Mouse (Mus musculus) neural tube, embryonic 15.5 days (tissue): Measurements from ENCODE around the gene Zfp648. TPM values are rescaled to one million over a fixed set of nuclear protein-coding genes. Genes with fewer than 3 reads are reported as not detected.

Experiments
- ATAC-seq: fragments of 200-750 bp; cut with Nextera tagmentation; 2 replicates; pipeline ENCODE4 v1.8.0; 2017; ENCODE audit warnings: mild to moderate bottlenecking, moderate TSS enrichment, moderate library complexity; ENCODE audit not compliant: low FRiP score
- H3K27ac ChIP-seq: fragments of 300-500 bp; sonication (generic); replicated peaks from 2 replicates; pipeline ENCODE4 v1.5.1; 2015; ENCODE audit warnings: mild to moderate bottlenecking, inconsistent platforms
- H3K27me3 ChIP-seq: fragments of 300-500 bp; sonication (generic); replicated peaks from 2 replicates; pipeline ENCODE4 v1.6.1; 2015; ENCODE audit warnings: inconsistent platforms
- H3K36me3 ChIP-seq: fragments of 300-500 bp; sonication (generic); 2 replicates; pipeline ENCODE4 v1.6.1; 2015; ENCODE audit warnings: inconsistent platforms
- H3K4me1 ChIP-seq: fragments of 300-500 bp; sonication (generic); 2 replicates; pipeline ENCODE4 v1.6.1; 2015; ENCODE audit warnings: inconsistent platforms
- H3K4me2 ChIP-seq: fragments of 300-500 bp; sonication (generic); 2 replicates; pipeline ENCODE4 v1.6.1; 2015; ENCODE audit warnings: inconsistent platforms, mild to moderate bottlenecking, moderate library complexity
- H3K4me3 ChIP-seq: fragments of 300-500 bp; sonication (generic); replicated peaks from 2 replicates; pipeline ENCODE4 v1.5.1; 2015; ENCODE audit warnings: mild to moderate bottlenecking, inconsistent platforms
- H3K9ac ChIP-seq: fragments of 300-500 bp; sonication (generic); replicated peaks from 2 replicates; pipeline ENCODE4 v1.6.1; 2015; ENCODE audit warnings: mild to moderate bottlenecking, inconsistent platforms
- H3K9me3 ChIP-seq: fragments of 300-500 bp; sonication (generic); replicated peaks from 2 replicates; pipeline ENCODE4 v1.6.1; 2016; ENCODE audit warnings: inconsistent platforms
- WGBS: fragments of 180-500 bp; shearing (Covaris S2); methylation state at CpG from one replicate; pipeline ENCODE4 v1.1.7; 2015; ENCODE audit warnings: mixed read lengths; 5-methylcytosine and 5-hydroxymethylcytosine counted together
- polyA plus RNA-seq: library from polyadenylated mRNA; unstranded; fragments of >200 nt; fragmentation: Nextera tagmentation; extraction: Ambion mirVana; gene quantifications from 2 replicates; pipeline ENCODE4 v1.2.1, GENCODE M21; 2015

Gene Zfp648
- polyA plus RNA-seq, 1 experiment from 2014 or later = 1.7 TPM

DNA sequence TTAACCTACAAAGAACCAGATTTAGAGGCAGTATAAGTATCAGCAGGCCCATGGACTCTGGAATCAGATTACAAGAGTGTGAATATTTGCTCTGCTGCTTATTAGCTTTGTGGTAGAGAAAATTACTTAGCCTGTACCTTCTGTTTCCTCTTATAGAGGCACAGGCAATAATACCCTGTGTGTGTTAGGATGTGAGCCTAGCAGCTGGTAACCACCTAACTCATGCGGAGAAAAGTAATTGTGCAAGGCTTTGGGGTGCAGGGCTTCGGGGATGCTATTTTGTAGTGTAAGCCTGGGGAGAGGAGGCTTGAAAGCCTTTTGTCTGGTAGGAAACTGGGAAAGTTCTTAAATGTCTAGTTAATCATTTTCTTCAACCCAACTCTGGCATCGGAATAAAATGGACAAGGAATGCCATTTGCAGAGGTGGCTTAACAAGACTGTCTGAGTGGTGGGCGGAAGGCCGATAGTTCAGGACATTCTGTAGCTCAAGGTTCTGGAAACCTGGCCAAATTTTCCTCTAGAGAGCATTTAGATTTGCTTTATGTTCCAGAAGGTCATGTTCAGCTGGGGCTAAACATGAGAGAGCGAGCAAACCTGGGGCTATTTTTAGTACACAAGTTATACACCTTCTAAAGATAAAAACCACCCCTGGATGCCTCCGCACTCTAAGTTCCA lies 17.8 kb upstream of the Zfp648 start:
- Histone ChIP-seq H3K9me3 (no peaks in the 10 kb centered on the region), H3K4me3 (no peak overlapping the region), H3K27ac (no peak overlapping the region), H3K9ac (no peak overlapping the region), H3K36me3 (no peaks in the 10 kb centered on the region), H3K27me3 (no peaks in the 10 kb centered on the region), H3K4me2 (no peak overlapping the region), H3K4me1 (no peaks in the 10 kb centered on the region)
- ATAC-seq = no peak
- WGBS = 82% methylated on average over 7 of the region's 7 CpGs

DNA sequence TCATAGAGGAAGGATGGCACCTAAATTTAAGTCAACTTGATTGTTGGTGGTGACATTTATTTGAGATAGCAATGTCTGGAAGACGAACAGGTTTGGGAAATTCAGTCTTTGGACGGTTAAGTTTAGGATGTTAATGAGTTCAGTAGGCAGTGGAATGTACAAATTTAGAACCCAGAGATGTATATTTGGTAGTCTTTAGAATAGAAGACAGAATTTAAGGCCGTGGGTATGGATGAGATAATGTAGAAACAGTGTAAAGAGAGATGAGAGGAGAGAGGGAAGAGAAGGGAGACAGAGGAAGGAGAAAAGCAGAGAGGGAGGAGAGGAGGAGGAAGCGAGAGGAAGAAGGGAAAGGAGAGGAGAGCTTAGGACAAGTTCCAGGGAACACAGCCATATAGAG lies 12.8 kb upstream of the Zfp648 start:
- Histone ChIP-seq H3K9ac (no peak overlapping the region), H3K27ac (no peak overlapping the region), H3K4me1 (no peaks in the 10 kb centered on the region), H3K4me2 (no peak overlapping the region), H3K9me3 (no peaks in the 10 kb centered on the region), H3K36me3 (no peaks in the 10 kb centered on the region), H3K27me3 (no peaks in the 10 kb centered on the region), H3K4me3 (no peak overlapping the region)
- WGBS = 81% methylated on average over 4 of the region's 4 CpGs
- no peak for ATAC-seq

DNA sequence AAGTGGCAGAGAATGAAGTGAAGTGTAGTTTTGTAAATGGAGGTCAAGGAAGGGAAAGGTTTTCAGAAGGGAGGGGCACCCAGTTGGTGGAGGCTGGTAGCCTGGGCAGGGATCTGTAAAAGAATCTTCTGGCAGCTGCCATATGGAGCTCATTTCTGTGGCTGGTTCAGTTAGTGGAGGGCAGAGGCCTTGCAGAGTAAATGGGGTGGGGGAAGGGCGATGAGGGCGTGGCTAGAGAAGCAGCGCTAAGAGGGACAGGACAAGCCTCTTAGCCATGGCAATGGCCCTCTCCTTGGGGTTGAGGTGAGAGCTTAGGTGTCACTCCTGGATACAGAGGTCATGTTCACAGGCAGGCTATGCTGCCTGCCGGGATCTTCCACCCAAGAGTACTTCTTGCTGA lies 12.4 kb upstream of the Zfp648 start:
- Histone ChIP-seq H3K27me3 (no peaks in the 10 kb centered on the region), H3K36me3 (no peaks in the 10 kb centered on the region), H3K27ac (no peak overlapping the region), H3K4me3 (no peak overlapping the region), H3K4me2 (no peak overlapping the region), H3K4me1 (no peaks in the 10 kb centered on the region), H3K9me3 (no peaks in the 10 kb centered on the region), H3K9ac (no peak overlapping the region)
- no peak for ATAC-seq
- 45% methylated on average over 4 of the region's 4 CpGs for WGBS

DNA sequence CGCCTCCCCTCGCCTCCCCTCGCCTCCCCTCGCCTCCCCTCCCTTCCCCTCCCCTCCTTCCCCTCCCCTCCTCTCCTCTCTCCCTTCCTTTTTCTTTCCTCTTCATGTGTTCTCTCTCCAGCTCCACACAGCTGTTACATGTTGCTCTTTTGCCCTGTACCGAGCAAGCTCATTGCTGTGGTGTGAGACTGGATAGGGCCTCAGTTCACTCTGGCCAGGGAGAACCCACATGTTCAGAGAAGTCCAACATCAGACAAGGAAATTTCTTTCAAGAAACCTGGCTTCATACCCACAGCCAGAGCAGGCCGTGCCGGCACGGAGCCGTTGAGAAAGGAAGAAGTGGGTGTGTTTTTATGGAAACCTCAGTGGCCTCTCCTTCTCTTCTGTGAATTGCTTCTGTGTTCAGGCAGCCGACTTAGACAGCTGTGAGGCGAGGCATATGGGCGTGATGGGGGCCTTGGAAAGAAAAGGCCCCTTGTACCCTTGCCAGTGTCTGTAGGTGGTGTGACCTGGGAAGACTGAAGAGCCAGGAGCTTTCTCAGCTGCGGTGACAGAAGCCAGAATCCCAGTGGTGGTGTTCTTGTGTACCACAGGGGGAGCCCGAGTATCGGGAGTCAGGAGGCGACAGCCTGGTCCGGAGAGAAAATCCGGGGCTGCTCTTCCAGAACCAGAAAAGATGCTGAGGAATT lies 11.0 kb upstream of the Zfp648 start:
- no peaks in the 10 kb centered on the region for H3K27me3 ChIP-seq
- H3K9me3 ChIP-seq = no peaks in the 10 kb centered on the region
- H3K4me1 ChIP-seq = no peaks in the 10 kb centered on the region
- no peak for ATAC-seq
- H3K4me3 ChIP-seq = no peak overlapping the region
- no peak overlapping the region for H3K9ac ChIP-seq
- H3K27ac ChIP-seq = no peak overlapping the region
- 62% methylated on average over 14 of the region's 18 CpGs for WGBS
- H3K4me2 ChIP-seq = no peak overlapping the region
- H3K36me3 ChIP-seq = no peaks in the 10 kb centered on the region

DNA sequence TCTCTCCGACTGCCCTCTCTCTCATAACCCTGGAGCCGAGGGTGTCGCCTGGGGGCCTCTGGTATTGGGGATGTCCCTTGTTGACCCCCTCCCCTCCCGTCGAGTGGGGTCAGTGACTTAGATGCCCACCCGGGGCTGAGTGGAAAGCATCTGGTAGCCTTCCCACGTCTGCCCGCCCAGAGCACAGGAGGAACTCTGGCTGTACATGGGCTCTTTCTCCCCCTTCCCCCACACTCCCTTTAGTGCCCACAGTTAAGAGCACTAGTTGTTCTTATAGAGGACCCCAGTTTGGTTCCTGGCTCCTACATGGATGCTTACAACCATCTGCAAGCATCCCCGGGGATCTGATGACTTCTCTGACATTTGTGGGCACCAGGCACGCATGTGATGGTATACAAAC lies 2.1 kb upstream of the Zfp648 start:
- WGBS = 94% methylated on average over 10 of the region's 10 CpGs
- ATAC-seq = no peak
- Histone ChIP-seq H3K36me3 (no peaks in the 10 kb centered on the region), H3K4me1 (0 out of 2 replicates have a peak, but pooled peaks cover 7% of the 10 kb centered on the region), H3K27ac (no peak overlapping the region), H3K9me3 (no peaks in the 10 kb centered on the region), H3K27me3 (peaks cover 11% of the 10 kb centered on the region), H3K9ac (no peak overlapping the region), H3K4me3 (no peak overlapping the region), H3K4me2 (no peak overlapping the region)

DNA sequence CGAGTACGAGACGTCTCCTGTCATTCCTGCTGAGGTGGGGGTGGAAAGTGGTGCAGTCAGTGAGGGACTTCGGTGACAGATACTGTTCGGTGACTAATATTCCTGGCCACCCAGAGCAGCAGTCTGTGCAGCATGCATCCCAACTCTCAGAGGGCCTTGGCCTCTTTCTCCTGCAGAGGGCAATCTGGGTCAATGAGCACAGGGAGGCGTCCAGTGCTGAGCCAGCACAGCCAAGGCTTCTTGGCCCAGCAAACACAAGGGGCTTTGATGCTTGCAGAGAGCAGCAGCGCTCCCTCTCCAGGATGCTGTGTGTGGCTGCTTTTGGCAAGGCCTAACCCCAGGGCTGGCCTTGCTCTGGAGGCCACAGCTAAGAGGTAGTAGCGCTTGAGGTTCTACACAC lies 1.6 kb downstream of the Zfp648 start:
- no peak overlapping the region for H3K4me3 ChIP-seq
- WGBS = 72% methylated on average over 8 of the region's 8 CpGs
- no peaks in the 10 kb centered on the region for H3K9me3 ChIP-seq
- ATAC-seq = peak; percentile 26; the same call in 1 of the 2 replicates
- H3K9ac ChIP-seq = no peak overlapping the region
- H3K4me1 ChIP-seq = peaks cover 19% of the 10 kb centered on the region
- H3K4me2 ChIP-seq = no peak overlapping the region
- peaks cover 39% of the 10 kb centered on the region for H3K27me3 ChIP-seq
- no peaks in the 10 kb centered on the region for H3K36me3 ChIP-seq
- no peak overlapping the region for H3K27ac ChIP-seq

DNA sequence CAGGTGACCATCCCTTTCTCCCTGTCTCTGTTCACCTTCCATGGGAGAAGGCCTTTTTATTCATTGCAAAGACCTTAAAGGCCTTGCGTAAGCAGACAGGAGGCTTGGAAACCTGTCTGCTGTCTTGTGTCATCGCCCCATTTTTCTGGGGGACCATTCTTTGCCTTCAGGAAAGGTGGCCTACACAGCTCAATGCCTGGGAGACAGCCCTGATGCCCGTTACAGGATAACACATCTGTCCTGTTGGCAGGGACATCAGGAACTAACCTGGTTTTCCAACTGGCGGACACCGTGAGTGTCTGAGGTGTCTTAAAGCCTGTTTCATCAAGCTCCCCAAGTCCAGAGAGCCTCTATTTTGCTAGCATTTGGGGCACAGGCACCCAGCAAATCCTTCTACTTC lies 2.4 kb downstream of the Zfp648 start:
- H3K4me3 ChIP-seq = no peak overlapping the region
- no peaks in the 10 kb centered on the region for H3K9me3 ChIP-seq
- peaks cover 19% of the 10 kb centered on the region for H3K4me1 ChIP-seq
- no peak for ATAC-seq
- H3K4me2 ChIP-seq = no peak overlapping the region
- peaks cover 39% of the 10 kb centered on the region for H3K27me3 ChIP-seq
- no peak overlapping the region for H3K27ac ChIP-seq
- no peak overlapping the region for H3K9ac ChIP-seq
- WGBS = 87% methylated on average over 5 of the region's 5 CpGs
- H3K36me3 ChIP-seq = no peaks in the 10 kb centered on the region

DNA sequence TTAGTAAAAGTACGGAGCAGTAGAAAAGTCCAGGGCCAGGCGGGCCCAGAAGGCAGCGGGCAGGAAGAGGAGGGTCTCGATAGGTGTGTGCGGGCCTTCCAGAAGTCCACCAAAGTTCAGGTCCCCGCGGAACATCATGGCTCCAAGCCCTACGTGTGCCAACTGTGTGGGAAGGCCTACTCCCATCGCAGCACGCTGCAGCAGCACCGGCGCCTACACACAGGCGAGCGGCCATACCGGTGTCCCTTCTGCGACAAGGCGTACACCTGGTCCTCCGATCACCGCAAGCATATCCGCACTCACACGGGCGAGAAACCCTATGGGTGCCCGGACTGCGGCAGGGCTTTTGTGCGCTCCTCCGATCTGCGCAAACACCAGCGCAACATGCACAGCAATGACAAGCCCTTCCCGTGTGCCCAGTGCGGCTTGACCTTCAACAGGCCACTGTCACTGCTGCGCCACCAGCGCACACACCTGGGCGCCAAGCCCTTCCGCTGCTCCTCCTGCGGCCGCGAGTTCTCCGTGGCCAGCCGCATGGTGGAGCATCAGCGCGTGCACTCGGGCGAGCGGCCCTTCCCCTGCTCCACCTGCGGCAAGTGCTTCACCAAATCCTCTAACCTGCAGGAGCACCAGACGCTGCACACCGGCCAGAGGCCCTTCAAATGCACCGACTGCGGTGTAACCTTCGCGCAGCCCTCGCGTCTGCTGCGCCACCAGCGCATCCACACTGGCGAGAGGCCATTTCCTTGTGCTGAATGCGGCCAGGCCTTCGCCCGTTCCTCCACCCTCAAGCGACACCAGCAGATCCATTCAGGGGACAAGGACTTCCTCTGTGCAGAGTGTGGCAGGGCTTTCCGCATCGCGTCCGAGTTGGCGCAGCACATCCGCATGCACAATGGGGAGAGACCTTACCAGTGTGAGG lies 3.9 kb downstream of the Zfp648 start:
- H3K27ac ChIP-seq = no peak overlapping the region
- H3K4me2 ChIP-seq = peak overlapping the region; percentile 68
- no peaks in the 10 kb centered on the region for H3K36me3 ChIP-seq
- no peaks in the 10 kb centered on the region for H3K9me3 ChIP-seq
- H3K4me3 ChIP-seq = peak overlapping the region; percentile 38
- peak overlapping the region; percentile 43 for H3K9ac ChIP-seq
- ATAC-seq = peak; percentile 79
- H3K27me3 ChIP-seq = peaks cover 39% of the 10 kb centered on the region
- 8% methylated on average over 66 of the region's 66 CpGs for WGBS
- peaks cover 19% of the 10 kb centered on the region for H3K4me1 ChIP-seq

DNA sequence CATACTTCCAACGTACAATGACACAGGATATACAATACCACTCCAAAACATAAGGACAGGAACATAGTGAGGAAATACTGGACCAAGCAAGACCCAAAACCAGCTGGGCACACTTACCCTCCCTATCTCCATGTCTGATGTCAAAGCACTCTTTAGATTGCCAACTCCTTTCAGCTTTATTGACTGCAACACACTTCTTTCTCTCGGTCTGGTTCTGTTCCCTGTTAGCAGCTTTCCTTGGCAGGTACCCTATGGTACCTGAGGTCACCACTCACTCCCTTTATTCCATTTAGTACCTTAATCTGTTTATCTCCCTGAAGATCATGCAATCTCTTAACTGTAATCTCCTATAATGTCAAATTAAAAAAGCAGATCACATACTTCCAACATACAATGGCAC lies 19.0 kb downstream of the Zfp648 start:
- no peaks in the 10 kb centered on the region for H3K27me3 ChIP-seq
- no peaks in the 10 kb centered on the region for H3K4me1 ChIP-seq
- no peaks in the 10 kb centered on the region for H3K36me3 ChIP-seq
- no peaks in the 10 kb centered on the region for H3K9me3 ChIP-seq
- no peak overlapping the region for H3K4me3 ChIP-seq
- no peak overlapping the region for H3K9ac ChIP-seq
- WGBS = 94% methylated on average over 2 of the region's 2 CpGs
- no peak for ATAC-seq
- H3K27ac ChIP-seq = no peak overlapping the region
- H3K4me2 ChIP-seq = no peak overlapping the region

DNA sequence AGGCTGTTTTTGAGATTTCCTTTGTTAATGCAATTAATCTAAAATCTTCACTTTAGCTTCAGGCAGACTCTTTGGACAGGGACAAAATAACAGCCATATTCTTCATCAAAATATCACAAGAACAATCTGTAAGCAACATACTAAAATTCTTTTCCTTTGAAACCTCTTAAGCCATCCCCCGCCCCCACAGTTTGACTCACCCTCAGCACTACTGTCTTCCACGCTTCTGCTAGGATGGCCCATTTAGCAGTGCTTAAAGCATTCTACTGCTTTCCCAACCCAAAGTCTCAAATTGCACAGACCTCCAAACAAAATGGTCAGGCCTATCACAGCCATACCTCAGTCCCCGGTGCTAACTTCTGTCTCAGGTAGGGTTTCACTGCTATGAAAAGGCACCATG lies 19.6 kb downstream of the Zfp648 start:
- Histone ChIP-seq H3K9ac (no peak overlapping the region), H3K4me1 (no peaks in the 10 kb centered on the region), H3K36me3 (no peaks in the 10 kb centered on the region), H3K27me3 (no peaks in the 10 kb centered on the region), H3K9me3 (no peaks in the 10 kb centered on the region), H3K4me2 (no peak overlapping the region), H3K27ac (no peak overlapping the region), H3K4me3 (no peak overlapping the region)
- WGBS = 93% methylated on average over 3 of the region's 3 CpGs
- no peak for ATAC-seq

DNA sequence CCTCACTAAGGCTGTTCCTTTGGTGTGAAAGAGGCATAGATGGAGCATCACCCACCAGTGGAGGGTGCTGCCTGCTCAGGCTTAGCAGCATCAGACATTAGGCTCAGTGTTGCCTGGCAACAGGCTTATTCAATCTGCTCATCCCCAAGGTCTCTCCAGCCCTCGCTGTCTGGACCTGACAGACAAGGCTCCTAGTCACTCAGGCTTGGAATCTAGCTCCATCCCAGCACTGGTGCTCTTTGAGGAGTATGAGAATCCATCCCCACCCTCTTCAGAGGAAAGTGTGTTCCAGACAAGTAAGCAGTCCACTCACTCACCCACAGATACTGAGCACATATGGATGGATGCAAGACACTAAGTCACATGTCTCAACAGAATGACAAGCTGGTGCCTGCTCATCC lies 22.8 kb downstream of the Zfp648 start:
- 9% methylated on average over 1 of the region's 1 CpGs for WGBS
- H3K9ac ChIP-seq = no peak overlapping the region

More for the DNA sequence above, 22.8 kb downstream of the Zfp648 start:
- H3K36me3 ChIP-seq = no peaks in the 10 kb centered on the region
- ATAC-seq = peak; percentile 70; the same call in 1 of the 2 replicates
- no peak overlapping the region for H3K4me3 ChIP-seq
- no peaks in the 10 kb centered on the region for H3K4me1 ChIP-seq
- no peaks in the 10 kb centered on the region for H3K27me3 ChIP-seq
- no peaks in the 10 kb centered on the region for H3K9me3 ChIP-seq
- no peak overlapping the region for H3K4me2 ChIP-seq
- no peak overlapping the region for H3K27ac ChIP-seq
